Mouse (Mus musculus) right cerebral cortex, postnatal 14 days (tissue): ENCODE results near the gene Tspan11.

Source experiments
- DNase-seq: peaks from one replicate; pipeline ENCODE4 v3.0.0; 2022

Gene Tspan11

DNA sequence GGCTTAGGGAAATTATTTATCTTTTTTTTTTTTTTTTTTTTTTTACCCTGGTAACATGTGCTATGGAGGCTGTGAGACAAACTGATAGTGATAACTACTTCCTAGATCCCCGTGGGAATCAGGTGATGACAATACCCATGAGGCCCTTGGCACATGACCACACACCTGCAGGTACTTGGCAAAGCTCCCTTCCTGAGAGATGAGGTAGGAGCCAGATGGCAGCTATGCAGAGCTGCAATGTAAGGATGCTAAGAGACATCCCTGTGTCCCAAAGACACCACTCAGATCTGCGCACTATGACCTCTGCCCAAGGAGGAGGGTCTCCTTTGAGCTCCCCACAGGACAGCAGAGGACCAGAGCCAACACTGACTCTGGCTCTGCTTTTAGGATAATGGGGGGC lies 111.7 kb downstream of the Tspan11 start:
- DNase-seq, result no peak

GRCm38 (mm10) chr6:128000777-128001176 lies 113.4 kb downstream of the Tspan11 start:
- DNase-seq, result no peak

- DNase-seq, result no peak
Observed at GRCm38 (mm10) chr6:128001587-128001986, 114.2 kb downstream of the Tspan11 start.

- DNase-seq, result no peak
Observed at GRCm38 (mm10) chr6:128002104-128002503, 114.7 kb downstream of the Tspan11 start.

GRCm38 (mm10) chr6:128002667-128003066 lies 115.3 kb downstream of the Tspan11 start:
- DNase-seq, result no peak

DNA sequence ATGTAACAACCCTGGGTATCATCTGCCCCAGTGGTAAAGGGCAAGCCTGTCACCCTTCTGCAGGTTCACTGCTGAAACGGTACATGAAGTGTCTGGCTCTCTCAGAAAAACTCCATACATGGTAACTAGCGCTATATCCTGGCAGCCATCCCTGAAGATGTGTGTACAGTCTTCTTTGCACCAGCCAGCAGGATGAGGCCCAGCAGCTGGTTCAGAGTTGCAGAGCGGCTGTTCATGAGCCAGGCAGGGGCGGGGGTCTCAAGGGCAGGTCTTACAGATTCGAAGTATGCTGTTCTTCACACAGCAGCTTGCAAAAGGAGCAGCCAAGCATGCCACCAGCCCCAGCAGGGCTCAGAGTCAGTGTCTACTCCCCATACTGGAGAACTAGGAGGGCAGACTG lies 116.2 kb downstream of the Tspan11 start:
- no peak for DNase-seq
